Comparison of ENCODE assay signal across 9 mouse cellular contexts in the genomic region with DNA sequence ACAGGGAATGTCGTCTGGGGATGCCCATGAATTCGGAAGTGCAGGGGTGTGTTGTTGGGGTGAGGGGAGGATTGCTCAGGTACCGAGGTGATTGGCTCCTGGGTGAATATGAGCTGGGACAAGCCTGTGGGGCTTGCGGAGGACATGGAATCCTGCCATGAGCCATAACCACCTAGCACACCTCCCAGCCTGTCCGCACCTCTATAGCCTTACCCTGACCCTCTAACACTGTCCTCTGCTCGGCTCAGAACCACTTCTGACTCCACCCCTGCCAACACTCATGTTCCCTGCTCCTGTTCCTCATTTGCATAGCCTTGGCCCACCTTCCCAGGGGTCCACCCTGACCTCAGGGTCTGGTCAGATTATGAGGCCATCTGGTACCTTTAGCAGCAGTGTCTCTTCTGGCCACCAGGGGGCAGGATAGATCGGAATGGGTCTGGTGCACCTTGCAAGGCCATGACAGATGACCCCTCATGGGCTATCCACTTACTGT. TPM values are rescaled to one million over a fixed set of nuclear protein-coding genes. Genes with fewer than 3 reads are reported as not detected.
DNase-seq lines count a peak whose midpoint lies in the region; ATAC-seq and TF ChIP-seq lines count a peak whose summit lies in the region.
"Had no signal": no experiment of that assay in that cellular context is flagged by ENCODE, and none has a peak within 500 bp of the region (broad histone marks: within the 10 kb centered on the region; RNA-seq: fewer than 3 reads in every experiment).

No protein-coding gene starts in this region.

- peaks cover 34% of the 10 kb centered on the region for H3K27me3 ChIP-seq in E14TG2a.4 (ENCODE audit: insufficient read depth, low read length)
- H3K27me3 ChIP-seq in hindbrain, embryonic 16.5 days (replicated peaks; ENCODE audit: control insufficient read depth, insufficient read depth, low read length): no peaks in the 10 kb centered on the region
- H3K27me3 ChIP-seq in midbrain, postnatal 0 days (ENCODE audit: insufficient read depth, low read length): no peaks in the 10 kb centered on the region

- intact Hi-C loops in heart, postnatal 10 days (cut with DNase I): loop anchor here (1.0 to 5.0 kb wide), 2 partner anchors 39 to 154 kb away; no protein-coding TSS in a partner anchor

- TF ChIP-seq CTCF in E14TG2a.4 (conservative IDR thresholded peaks at IDR 0.05; ENCODE audit: low read length): peak; percentile 94
- peak; percentile 87 for TF ChIP-seq CTCF in midbrain, postnatal 0 days (IDR thresholded peaks at IDR 0.05)

- H3K27ac ChIP-seq in hindbrain, embryonic 16.5 days (ENCODE audit: low read depth, low read length): no peak overlapping the region
- no peak overlapping the region for H3K27ac ChIP-seq in midbrain, postnatal 0 days (ENCODE audit: low read depth, low read length)
- H3K27ac ChIP-seq: lung, embryonic 15.5 days had no signal

- H3K36me3 ChIP-seq in E14TG2a.4 (ENCODE audit: insufficient read depth, low read length): no peaks in the 10 kb centered on the region
- no peaks in the 10 kb centered on the region for H3K36me3 ChIP-seq in hindbrain, embryonic 16.5 days (ENCODE audit: control insufficient read depth, insufficient read depth, low read length)
- no peaks in the 10 kb centered on the region for H3K36me3 ChIP-seq in midbrain, postnatal 0 days (ENCODE audit: insufficient read depth, low read length)
- H3K36me3 ChIP-seq: lung, embryonic 15.5 days had no signal

- 44% methylated on average over 7 of the region's 7 CpGs for WGBS in hindbrain, embryonic 16.5 days
- WGBS in midbrain, postnatal 0 days: 58% methylated on average over 7 of the region's 7 CpGs

- H3K9me3 ChIP-seq in E14TG2a.4 (ENCODE audit: low read length): no peaks in the 10 kb centered on the region
- H3K9me3 ChIP-seq in hindbrain, embryonic 16.5 days (ENCODE audit: control insufficient read depth, low read length): no peaks in the 10 kb centered on the region
- H3K9me3 ChIP-seq in midbrain, postnatal 0 days (ENCODE audit: low read length): no peaks in the 10 kb centered on the region
- H3K9me3 ChIP-seq: lung, embryonic 15.5 days had no signal

- peak overlapping the region; percentile 17; the same call in 1 of the 2 replicates for H3K9ac ChIP-seq in hindbrain, embryonic 16.5 days (ENCODE audit: low read depth, low read length)
- no peak overlapping the region for H3K9ac ChIP-seq in midbrain, postnatal 0 days (replicated peaks; ENCODE audit: low read length, poor library complexity, severe bottlenecking)
- H3K9ac ChIP-seq: lung, embryonic 15.5 days had no signal

- peaks cover 52% of the 10 kb centered on the region for H3K4me1 ChIP-seq in E14TG2a.4 (replicated peaks; ENCODE audit: low read depth, low read length)
- peaks cover 27% of the 10 kb centered on the region for H3K4me1 ChIP-seq in hindbrain, embryonic 16.5 days (ENCODE audit: control insufficient read depth, insufficient read depth, low read depth, low read length)
- peaks cover 14% of the 10 kb centered on the region for H3K4me1 ChIP-seq in midbrain, postnatal 0 days (ENCODE audit: insufficient read depth, low read length)

- H3K4me2 ChIP-seq in hindbrain, embryonic 16.5 days (ENCODE audit: low read length): peak overlapping the region; percentile 71; the same call in 1 of the 2 replicates
- peak overlapping the region; percentile 76; the same call in 1 of the 2 replicates for H3K4me2 ChIP-seq in midbrain, postnatal 0 days (ENCODE audit: low read depth, low read length, poor library complexity, severe bottlenecking)
- H3K4me2 ChIP-seq: lung, embryonic 15.5 days had no signal

- DNase-seq in heart, postnatal 10 days: peak; percentile 31 to 57
- no peak for DNase-seq in heart, adult 8-10 months (ENCODE audit: low spot score)
- peak; percentile 25 for DNase-seq in c-Kit-positive CD71-positive TER-119-positive erythroid progenitor cells, embryonic 14.5 days (ENCODE audit: low spot score)
- DNase-seq in midbrain, postnatal 0 days (ENCODE audit: low spot score): no peak
- DNase-seq in layer of hippocampus, postnatal 36 days: no peak
- DNase-seq in frontal cortex, postnatal 25 days (ENCODE audit: low spot score in 2 of 2): no peak

- no peak for ATAC-seq in hindbrain, embryonic 16.5 days
- ATAC-seq in midbrain, postnatal 0 days (ENCODE audit: low FRiP score): no peak

- H3K4me3 ChIP-seq in E14TG2a.4 (replicated peaks; ENCODE audit: low read length): no peak overlapping the region
- H3K4me3 ChIP-seq in hindbrain, embryonic 16.5 days (ENCODE audit: low read length): no peak overlapping the region; the same call in 1 of the 2 replicates
- H3K4me3 ChIP-seq in midbrain, postnatal 0 days (ENCODE audit: low read depth, low read length): no peak overlapping the region
- H3K4me3 ChIP-seq: lung, embryonic 15.5 days had no signal

RNA-seq across cellular contexts. Expression of a gene that starts 18.5 kb away (rescaled TPM):
- total RNA-seq in heart, postnatal 10 days (2021): 10 to 100 TPM; 10.3 to 12.6 TPM
- total RNA-seq in heart, adult 8-10 months (2022): 10 to 100 TPM; 12.1 to 16.5 (median 14.5) TPM
- 119 and 120 TPM in 2 replicates for polyA plus RNA-seq in hindbrain, embryonic 16.5 days (2015; fragmentation: Nextera tagmentation; extraction: Ambion mirVana)
- 232 and 270 TPM in 2 replicates for total RNA-seq in midbrain, postnatal 0 days (2014; rRNA removed)
- polyA plus RNA-seq in midbrain, postnatal 0 days (2015; fragmentation: Nextera tagmentation; extraction: Ambion mirVana): 115 and 123 TPM in 2 replicates
- 100 to 1,000 TPM; 273 to 281 TPM for total RNA-seq in layer of hippocampus, postnatal 36 days (2021)

Comparison
In these comparisons a context has a peak if more than half of its experiments do, and no peak if none do; other contexts are left out.
1. DNase-seq: peak in heart, postnatal 10 days (2 of 2) and c-Kit-positive CD71-positive TER-119-positive erythroid progenitor cells, embryonic 14.5 days (single experiment); none in heart, adult 8-10 months (single experiment), midbrain, postnatal 0 days (single experiment), layer of hippocampus, postnatal 36 days (0 of 2) and frontal cortex, postnatal 25 days (0 of 2).
2. RNA of a gene that starts 18.5 kb away (total RNA-seq): 273 to 281 TPM in layer of hippocampus, postnatal 36 days and 232 to 270 TPM in midbrain, postnatal 0 days; 12.1 to 16.5 TPM in heart, adult 8-10 months and 10.3 to 12.6 TPM in heart, postnatal 10 days; every median in the first group is over 10 times any median in the second.